Mouse (Mus musculus): ENCODE measurements around the gene 9030025P20Rik.

GRCm38 (mm10) chr17:14959979-14960378, 18.3 kb upstream of the 9030025P20Rik start:
- TF ChIP-seq GATA1 (IDR thresholded peaks at IDR 0.05; ENCODE audit: borderline replicate concordance, low read length) (no peak), FLI1 (IDR thresholded peaks at IDR 0.05; ENCODE audit: low read length) (no peak)
